Mouse (Mus musculus) midbrain, postnatal 0 days (tissue): ENCODE data around the gene Tnks2. TPM values are rescaled to one million over a fixed set of nuclear protein-coding genes. Genes with fewer than 3 reads are reported as not detected.

Source experiments
- ATAC-seq: fragments of 200-750 bp; cut with Nextera tagmentation; 2 replicates; pipeline ENCODE4 v1.8.0; 2017; ENCODE audit warnings: moderate number of reproducible peaks, mild to moderate bottlenecking, moderate TSS enrichment, moderate library complexity; ENCODE audit not compliant: low FRiP score
- DNase-seq: peaks from one replicate; pipeline ENCODE4 v3.0.0-alpha.2; 2015; ENCODE audit warnings: low spot score
- H3K27ac ChIP-seq: fragments of 300-500 bp; sonication (generic); 2 replicates; pipeline ENCODE4 v1.5.1; 2014; ENCODE audit warnings: low read depth, mild to moderate bottlenecking, low read length, mixed read lengths
- H3K27me3 ChIP-seq: fragments of 300-500 bp; sonication (generic); 2 replicates; pipeline ENCODE4 v1.6.1; 2014; ENCODE audit warnings: low read length, control low read depth, mixed read lengths; ENCODE audit not compliant: insufficient read depth
- H3K36me3 ChIP-seq: fragments of 300-500 bp; sonication (generic); 2 replicates; pipeline ENCODE4 v1.6.1; 2014; ENCODE audit warnings: low read length, control low read depth, mixed read lengths; ENCODE audit not compliant: insufficient read depth
- H3K4me1 ChIP-seq: fragments of 300-500 bp; sonication (generic); 2 replicates; pipeline ENCODE4 v1.6.1; 2014; ENCODE audit warnings: mild to moderate bottlenecking, control low read depth, antibody characterized with exemption, low read length, mixed read lengths; ENCODE audit not compliant: insufficient read depth
- H3K4me2 ChIP-seq: fragments of 300-500 bp; sonication (generic); 2 replicates; pipeline ENCODE4 v1.6.1; 2014; ENCODE audit warnings: low read depth, mild to moderate bottlenecking, low read length, mixed read lengths; ENCODE audit not compliant: poor library complexity, severe bottlenecking
- H3K4me3 ChIP-seq: fragments of 300-500 bp; sonication (generic); 2 replicates; pipeline ENCODE4 v1.5.1; 2014; ENCODE audit warnings: low read depth, mild to moderate bottlenecking, low read length, moderate library complexity
- H3K9ac ChIP-seq: fragments of 300-500 bp; sonication (generic); replicated peaks from 2 replicates; pipeline ENCODE4 v1.6.1; 2014; ENCODE audit warnings: mild to moderate bottlenecking, low read length, moderate library complexity, mixed read lengths; ENCODE audit not compliant: poor library complexity, severe bottlenecking
- H3K9me3 ChIP-seq: fragments of 300-500 bp; sonication (generic); 2 replicates; pipeline ENCODE4 v1.6.1; 2016; ENCODE audit warnings: low read length, control low read depth
- CTCF ChIP-seq: IDR thresholded peaks from 2 replicates; pipeline ENCODE4 v1.5.1; 2016; ENCODE audit warnings: antibody characterized with exemption, mild to moderate bottlenecking
- WGBS: fragments of 180-500 bp; shearing (Covaris S2); extraction: QIAGEN DNeasy Blood & Tissue Kit; methylation state at CpG from one replicate; pipeline ENCODE4 v1.1.7; 2014; 5-methylcytosine and 5-hydroxymethylcytosine counted together
- polyA plus RNA-seq: library from polyadenylated mRNA; unstranded; fragments of >200 nt; fragmentation: Nextera tagmentation; extraction: Ambion mirVana; gene quantifications from 2 replicates; pipeline ENCODE4 v1.2.1, GENCODE M21; 2015
- total RNA-seq: library from RNA; depleted of rRNA; stranded (reverse); fragments of >200 nt; gene quantifications from 2 replicates; pipeline ENCODE4 v1.2.3, GENCODE M21; 2014

Gene Tnks2
- total and polyA plus RNA-seq, 2 experiments from 2014 or later, result 27.2 to 181 TPM

DNA sequence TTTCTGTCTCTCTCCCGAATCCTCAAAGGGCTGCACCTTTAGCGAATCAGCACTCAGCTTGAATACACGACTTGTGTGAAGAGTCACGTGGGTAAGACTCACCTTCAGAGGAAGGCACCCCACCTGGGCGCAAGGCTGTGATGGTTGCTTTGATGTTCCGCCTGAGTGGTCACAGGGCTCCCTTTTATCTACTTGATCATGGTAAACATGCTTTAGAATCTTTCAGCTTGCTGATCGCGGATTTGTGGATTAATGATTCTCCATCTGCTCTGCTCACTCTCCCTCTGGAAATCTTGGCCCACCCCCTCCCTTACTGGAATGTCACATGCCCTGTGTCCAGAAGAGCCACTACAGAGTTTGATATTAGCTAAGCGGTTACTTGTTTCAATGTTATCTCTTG, 37.1 kb upstream of the Tnks2 start:
- Histone ChIP-seq H3K4me3 (no peak overlapping the region), H3K9me3 (no peaks in the 10 kb centered on the region), H3K9ac (no peak overlapping the region), H3K27ac (no peak overlapping the region), H3K27me3 (no peaks in the 10 kb centered on the region), H3K36me3 (no peaks in the 10 kb centered on the region), H3K4me1 (no peaks in the 10 kb centered on the region), H3K4me2 (no peak overlapping the region)
- ATAC-seq (no peak), DNase-seq (no peak)
- 74% methylated on average over 9 of the region's 9 CpGs for WGBS
- TF ChIP-seq CTCF, result no peak

GRCm38 (mm10) chr19:36800288-36800687, 33.7 kb upstream of the Tnks2 start:
- Histone ChIP-seq H3K4me1 (no peaks in the 10 kb centered on the region), H3K9ac (no peak overlapping the region), H3K27ac (no peak overlapping the region), H3K27me3 (no peaks in the 10 kb centered on the region), H3K4me3 (no peak overlapping the region), H3K36me3 (no peaks in the 10 kb centered on the region), H3K4me2 (no peak overlapping the region), H3K9me3 (no peaks in the 10 kb centered on the region)
- no peak for TF ChIP-seq CTCF
- WGBS, result 92% methylated on average over 7 of the region's 7 CpGs
- DNase-seq (no peak), ATAC-seq (no peak)

- Histone ChIP-seq H3K4me2 (no peak overlapping the region), H3K9me3 (no peaks in the 10 kb centered on the region), H3K4me1 (no peaks in the 10 kb centered on the region), H3K27ac (no peak overlapping the region), H3K4me3 (no peak overlapping the region), H3K9ac (no peak overlapping the region), H3K36me3 (no peaks in the 10 kb centered on the region), H3K27me3 (no peaks in the 10 kb centered on the region)
- no peak for DNase-seq
- peak; percentile 36 for TF ChIP-seq CTCF
- ATAC-seq, result no peak
- WGBS, result 61% methylated on average over 9 of the region's 9 CpGs
Measured at GRCm38 (mm10) chr19:36801856-36802641, 32.0 kb upstream of the Tnks2 start.

- no peak overlapping the region for H3K27ac ChIP-seq
- H3K4me1 ChIP-seq, result no peaks in the 10 kb centered on the region
- TF ChIP-seq CTCF, result no peak
- DNase-seq (no peak), ATAC-seq (no peak)
- WGBS, result 95% methylated on average over 8 of the region's 8 CpGs
- no peak overlapping the region for H3K9ac ChIP-seq
- no peak overlapping the region for H3K4me3 ChIP-seq
- H3K9me3 ChIP-seq, result no peaks in the 10 kb centered on the region
- H3K27me3 ChIP-seq, result no peaks in the 10 kb centered on the region
- no peak overlapping the region for H3K4me2 ChIP-seq
- H3K36me3 ChIP-seq, result no peaks in the 10 kb centered on the region
Measured at GRCm38 (mm10) chr19:36803403-36803802, 30.6 kb upstream of the Tnks2 start.

GRCm38 (mm10) chr19:36806842-36807241, 27.2 kb upstream of the Tnks2 start:
- H3K9ac ChIP-seq, result no peak overlapping the region
- no peak for TF ChIP-seq CTCF
- 88% methylated on average over 2 of the region's 2 CpGs for WGBS

DNA sequence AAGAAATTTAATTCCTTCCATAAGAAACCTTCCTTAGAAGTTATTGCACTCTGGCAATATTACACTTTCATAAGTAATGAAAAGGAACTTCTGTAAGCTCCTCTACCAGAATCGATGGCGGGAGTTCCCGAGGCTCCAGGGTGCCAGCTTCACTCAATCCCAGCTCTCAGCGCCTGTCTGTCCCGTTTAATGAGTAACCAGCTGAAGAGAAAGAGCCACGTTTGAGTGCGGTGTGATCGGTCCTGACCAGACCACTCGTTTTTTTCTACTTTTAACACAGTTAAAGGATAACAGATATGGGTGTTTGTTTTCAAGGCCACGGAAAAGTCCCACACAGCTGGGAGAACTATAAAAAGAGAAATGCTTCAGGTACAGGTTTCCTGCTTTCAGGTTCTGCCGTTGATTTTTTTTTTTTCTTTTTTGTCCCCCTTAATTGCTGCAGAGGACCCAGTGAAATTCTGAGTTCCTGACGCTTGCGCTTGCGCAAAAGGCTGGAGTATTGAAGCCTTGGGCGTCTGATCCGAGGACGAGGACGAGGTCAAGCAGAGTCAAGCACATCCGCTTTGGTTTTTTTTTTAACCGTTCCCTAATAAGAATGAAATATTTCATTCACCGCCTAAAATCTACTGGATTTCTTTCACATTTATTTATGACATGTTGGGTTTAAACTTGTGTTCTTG, 25.5 kb upstream of the Tnks2 start:
- Histone ChIP-seq H3K27me3 (no peaks in the 10 kb centered on the region), H3K4me3 (no peak overlapping the region), H3K27ac (no peak overlapping the region), H3K9me3 (no peaks in the 10 kb centered on the region), H3K4me1 (no peaks in the 10 kb centered on the region), H3K36me3 (no peaks in the 10 kb centered on the region), H3K9ac (no peak overlapping the region), H3K4me2 (no peak overlapping the region)
- ATAC-seq (no peak), DNase-seq (no peak)
- 67% methylated on average over 21 of the region's 21 CpGs for WGBS
- TF ChIP-seq CTCF, result no peak

More at GRCm38 (mm10) chr19:36806842-36807241, 27.2 kb upstream of the Tnks2 start:
- H3K4me2 ChIP-seq, result no peak overlapping the region
- H3K27me3 ChIP-seq, result no peaks in the 10 kb centered on the region
- ATAC-seq (no peak), DNase-seq (no peak)
- H3K4me3 ChIP-seq, result no peak overlapping the region
- H3K9me3 ChIP-seq, result no peaks in the 10 kb centered on the region
- H3K4me1 ChIP-seq, result no peaks in the 10 kb centered on the region
- H3K36me3 ChIP-seq, result no peaks in the 10 kb centered on the region
- no peak overlapping the region for H3K27ac ChIP-seq
